Mouse (Mus musculus) ES-Bruce4 (cell line): Measurements from ENCODE around the gene Cpne9.

ENCODE experiments used
- CTCF ChIP-seq: IDR thresholded peaks from one replicate; pipeline ENCODE4 v1.8.1; 2011; ENCODE audit warnings: low read depth, low read length
- POLR2A ChIP-seq: IDR thresholded peaks from one replicate; pipeline ENCODE4 v1.8.1; 2011; ENCODE audit warnings: low read length; ENCODE audit not compliant: insufficient read depth

DNA sequence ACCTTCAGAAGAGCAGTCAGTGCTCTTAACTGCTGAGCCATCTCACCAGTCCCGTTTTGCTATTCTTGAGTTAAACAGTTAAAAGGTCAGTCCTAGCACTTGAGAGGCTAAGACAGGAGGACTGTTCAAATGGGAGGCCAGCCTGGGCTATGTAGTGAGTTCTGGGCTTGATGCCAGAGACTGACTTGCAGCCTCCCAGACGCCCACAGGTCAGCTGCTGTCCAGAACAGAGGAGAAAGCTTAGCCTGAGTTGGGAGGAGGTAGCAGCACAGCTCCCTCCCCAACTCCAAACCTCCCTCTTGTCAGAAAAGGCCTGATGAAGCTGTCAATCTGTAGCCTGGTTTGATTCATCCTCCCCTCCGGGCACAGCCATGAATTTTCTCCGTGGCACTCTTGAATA, 5.3 kb upstream of the Cpne9 start:
- TF ChIP-seq POLR2A (no peak), CTCF (no peak)
